21 mouse cellular contexts compared by ENCODE assay signal in genomic region chr12:111266592-111266991, GRCm38 (mm10). TPM values are rescaled to one million over a fixed set of nuclear protein-coding genes. Genes with fewer than 3 reads are reported as not detected.
"Had no signal": no experiment of that assay in that cellular context is flagged by ENCODE, and none has a peak within 500 bp of the region (broad histone marks: within the 10 kb centered on the region; RNA-seq: fewer than 3 reads in every experiment).

No protein-coding gene starts in this region.

- H3K4me3 ChIP-seq: layer of hippocampus, adult 2 months; left cerebral cortex, adult 2 months; lung, embryonic 15.5 days; midbrain, embryonic 15.5 days; neural tube, embryonic 12.5 days; neural tube, embryonic 15.5 days; stomach, embryonic 15.5 days had no signal

- H3K4me1 ChIP-seq: midbrain, embryonic 15.5 days; neural tube, embryonic 12.5 days had no signal

- ATAC-seq: intestine, postnatal 0 days; midbrain, embryonic 15.5 days had no signal

- DNase-seq: kidney, adult 2 months; kidney, postnatal 25 days; layer of hippocampus, adult 9-11 months; lung, adult 18-20 months; lung, postnatal 10 days; lung, postnatal 4 days; retina, postnatal 1 day; right cerebral cortex, postnatal 25 days; spleen, adult 18-20 months; thymus, postnatal 25 days had no signal

- H3K4me2 ChIP-seq: lung, embryonic 15.5 days; midbrain, embryonic 11.5 days; midbrain, embryonic 15.5 days; neural tube, embryonic 12.5 days; neural tube, embryonic 15.5 days; stomach, embryonic 15.5 days had no signal

- H3K27ac ChIP-seq: kidney, postnatal 0 days; layer of hippocampus, adult 2 months; left cerebral cortex, adult 2 months; lung, embryonic 15.5 days; midbrain, embryonic 15.5 days; neural tube, embryonic 12.5 days; neural tube, embryonic 15.5 days; stomach, embryonic 15.5 days had no signal

- H3K9ac ChIP-seq: lung, embryonic 15.5 days; midbrain, embryonic 15.5 days; neural tube, embryonic 12.5 days; neural tube, embryonic 15.5 days; stomach, embryonic 15.5 days had no signal

- H3K9me3 ChIP-seq: lung, embryonic 15.5 days; midbrain, embryonic 15.5 days; neural tube, embryonic 12.5 days; neural tube, embryonic 15.5 days; stomach, embryonic 15.5 days had no signal

RNA-seq across cellular contexts. Expression of gene Amn, which starts 4.3 kb away (rescaled TPM):
- total RNA-seq: megakaryocyte progenitor cell, adult 5-6 weeks had no signal
